Mouse (Mus musculus) cerebellum, adult 2 months (tissue): ENCODE data around the gene Gm5460.

Experiments
- CTCF ChIP-seq: fragments of 200-500 bp; IDR thresholded peaks from 2 replicates; pipeline ENCODE4 v1.5.1; 2011; ENCODE audit warnings: low read depth, mild to moderate bottlenecking, control low read depth, low read length, moderate library complexity, borderline replicate concordance; ENCODE audit not compliant: insufficient read depth
- POLR2A ChIP-seq: fragments of 200-500 bp; IDR thresholded peaks from 2 replicates; pipeline ENCODE4 v1.6.1; 2011; ENCODE audit warnings: low read length, control low read depth, borderline replicate concordance; ENCODE audit not compliant: insufficient read depth

DNA sequence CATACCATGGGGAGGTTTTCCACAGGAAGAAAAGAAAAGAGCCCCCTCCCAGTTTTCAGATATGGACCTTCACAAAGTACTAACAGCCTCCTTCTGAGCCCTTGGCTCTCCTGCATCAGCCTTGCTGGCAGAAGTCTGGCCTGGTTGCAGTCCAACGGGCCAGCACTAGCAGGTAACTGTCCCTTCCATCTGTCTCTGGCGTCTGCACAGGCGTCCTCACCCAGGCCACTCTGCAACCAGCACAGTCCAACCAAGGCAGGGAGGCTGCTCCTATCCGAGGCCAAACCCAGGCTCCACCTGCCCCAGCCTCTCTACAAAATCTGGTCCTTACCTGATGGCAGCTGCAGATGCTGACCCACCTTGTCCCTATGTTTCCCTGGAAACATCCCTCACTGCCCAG, 24.6 kb upstream of the Gm5460 start:
- TF ChIP-seq CTCF = no peak
- no peak for TF ChIP-seq POLR2A
